Mouse (Mus musculus) E14TG2a.4 (cell line): ENCODE data around the gene Dnajc10.

ENCODE experiments used
- CTCF ChIP-seq: conservative IDR thresholded peaks from 2 replicates; pipeline ENCODE4 v1.5.1; 2014; ENCODE audit warnings: low read length
- NANOG ChIP-seq: IDR thresholded peaks from 2 replicates; pipeline ENCODE4 v1.6.1; 2014; ENCODE audit warnings: borderline replicate concordance, low read length, mixed read lengths
- POU5F1 ChIP-seq: IDR thresholded peaks from 2 replicates; pipeline ENCODE4 v1.6.1; 2014; ENCODE audit warnings: low read length, borderline replicate concordance

DNA sequence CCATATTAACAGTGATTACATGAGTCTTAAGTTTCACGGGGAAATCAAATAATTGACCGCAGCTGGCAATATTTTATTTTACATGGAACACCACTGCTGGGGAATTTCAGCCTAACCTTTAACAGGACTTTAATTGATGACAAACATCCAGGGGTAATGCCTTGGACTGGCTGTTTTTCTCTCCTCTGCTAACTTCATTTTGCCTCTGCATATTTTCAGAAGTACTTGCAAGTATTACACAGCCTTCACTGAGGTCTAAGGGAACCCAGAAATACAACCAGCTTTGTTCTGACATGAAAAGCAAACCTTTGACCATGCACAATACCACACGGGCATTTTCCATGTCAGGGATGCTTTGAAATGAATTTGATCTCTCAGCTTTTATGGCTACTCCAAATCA is 81.6 kb downstream of the Dnajc10 start:
- no peak for TF ChIP-seq CTCF
- TF ChIP-seq NANOG = no peak
- TF ChIP-seq POU5F1 = no peak
